Mouse (Mus musculus): Measurements from ENCODE around the gene Gbf1. TPM values are rescaled to one million over a fixed set of nuclear protein-coding genes. Genes with fewer than 3 reads are reported as not detected.
A peak's percentile ranks its signal among the peaks of the same experiment; 100 is the strongest.

Gbf1 gene
- total and polyA plus RNA-seq, 3 experiments = 8.6 to 26.1 (median 18.7) TPM

GRCm38 (mm10) chr19:46315752-46316610 lies 163.7 kb downstream of the Gbf1 start:
- H3K4me2 ChIP-seq (ENCODE audit: insufficient read depth, low read depth, poor library complexity, severe bottlenecking) = no peak overlapping the region

GRCm38 (mm10) chr19:46316846-46317545 lies 164.7 kb downstream of the Gbf1 start:
- Histone ChIP-seq H3K4me3 (replicated peaks in 1 of 3; ENCODE audit: low read depth in 2 of 3, low read length in 2 of 3, poor library complexity in 1 of 3) (no peak overlapping the region), H3K27me3 (replicated peaks) (no peaks in the 10 kb centered on the region), H3K4me2 (ENCODE audit: insufficient read depth, low read depth, poor library complexity, severe bottlenecking) (no peak overlapping the region), H3K9ac (ENCODE audit: insufficient read depth, low read depth) (no peak overlapping the region), H3K4me1 (ENCODE audit: control insufficient read depth in 1 of 2, insufficient read depth in 2 of 2) (peaks cover 3 to 76% of the 10 kb centered on the region in 2 experiments; a peak in 2 of 4 replicates), H3K36me3 (replicated peaks in 1 of 2; ENCODE audit: control insufficient read depth in 1 of 2, insufficient read depth in 1 of 2, low read length in 1 of 2) (peaks cover 25 to 49% of the 10 kb centered on the region in 2 experiments), H3K79me2 (replicated peaks; ENCODE audit: control insufficient read depth, extremely low read depth, insufficient read depth, poor library complexity, severe bottlenecking) (no peaks in the 10 kb centered on the region), H3K27ac (ENCODE audit: insufficient read depth, low read depth) (no peak overlapping the region), H3K9me3 (replicated peaks; ENCODE audit: low read length) (peaks cover 8% of the 10 kb centered on the region)
- no peak for TF ChIP-seq ZC3H11A (IDR thresholded peaks at IDR 0.05; ENCODE audit: low read depth, low read length)
- no peak for TF ChIP-seq MEF2A (IDR thresholded peaks at IDR 0.05; ENCODE audit: borderline replicate concordance, low read depth, low read length)
- dilution Hi-C loops (cut with MboI; ENCODE audit: extremely low pct_ligation_motif_present, extremely low pct_unique_long_range_greater_than_20kb, low sequenced_read_pairs) = no loop called here
- in situ Hi-C loops (cut with MboI; ENCODE audit: low pct_ligation_motif_present, low pct_unique_long_range_greater_than_20kb, low sequenced_read_pairs) = no loop called here
- DNase-seq (ENCODE audit: extremely low read depth) = no peak

More at GRCm38 (mm10) chr19:46315752-46316610, 163.7 kb downstream of the Gbf1 start:
- TF ChIP-seq CHD1 (IDR thresholded peaks at IDR 0.05; ENCODE audit: low read depth, low read length) = no peak
- no peak for TF ChIP-seq ZNF384 (IDR thresholded peaks at IDR 0.05; ENCODE audit: low read depth, low read length)
- TF ChIP-seq ZMIZ1 (IDR thresholded peaks at IDR 0.05; ENCODE audit: low read depth, low read length) = no peak
- TF ChIP-seq POLR2AphosphoS2 (IDR thresholded peaks at IDR 0.05; ENCODE audit: low read depth, low read length) = no peak
- TF ChIP-seq USF1 (IDR thresholded peaks at IDR 0.05; ENCODE audit: low read depth, low read length) = no peak
- TF ChIP-seq CTCF (conservative IDR thresholded peaks at IDR 0.05 in 1 of 2, IDR thresholded peaks at IDR 0.05 in 1 of 2; ENCODE audit: low read depth in 2 of 2, low read length in 2 of 2) = no peak
- TF ChIP-seq EP300 (IDR thresholded peaks at IDR 0.05; ENCODE audit: low read length) = 0 out of 2 replicates have a peak, but pooled peaks have one; percentile 17
- no peak for TF ChIP-seq ELF1 (IDR thresholded peaks at IDR 0.05; ENCODE audit: low read depth, low read length)
- no peak for TF ChIP-seq ZC3H11A (IDR thresholded peaks at IDR 0.05; ENCODE audit: low read depth, low read length)
- TF ChIP-seq ETS1 (conservative IDR thresholded peaks at IDR 0.05; ENCODE audit: low read depth, low read length) = peak; percentile 63
- no peak for TF ChIP-seq RAD21 (IDR thresholded peaks at IDR 0.05; ENCODE audit: low read depth, low read length)
- 0 out of 2 replicates have a peak, but pooled peaks have one; percentile 35 for TF ChIP-seq TCF12 (IDR thresholded peaks at IDR 0.05; ENCODE audit: low read depth, low read length)
- no peak for TF ChIP-seq MAFK (IDR thresholded peaks at IDR 0.05; ENCODE audit: insufficient replicate concordance, low read length)
- TF ChIP-seq PAX5 (IDR thresholded peaks at IDR 0.05; ENCODE audit: low read length) = no peak
- no peak for TF ChIP-seq IRF4 (IDR thresholded peaks at IDR 0.05; ENCODE audit: low read depth, low read length)
- no peak for TF ChIP-seq RCOR1 (conservative IDR thresholded peaks at IDR 0.05; ENCODE audit: low read depth, low read length)
- TF ChIP-seq POLR2A (IDR thresholded peaks at IDR 0.05; ENCODE audit: low read depth, low read length) = no peak
- no peak for TF ChIP-seq ZKSCAN1 (IDR thresholded peaks at IDR 0.05; ENCODE audit: borderline replicate concordance, low read depth, low read length)
- TF ChIP-seq CHD2 (IDR thresholded peaks at IDR 0.05; ENCODE audit: low read length) = no peak
- TF ChIP-seq SMC3 (IDR thresholded peaks at IDR 0.05; ENCODE audit: low read depth, low read length) = no peak
- no peak for TF ChIP-seq USF2 (conservative IDR thresholded peaks at IDR 0.05; ENCODE audit: low read depth, low read length)
- TF ChIP-seq NRF1 (IDR thresholded peaks at IDR 0.05; ENCODE audit: low read depth, low read length) = no peak
- TF ChIP-seq BHLHE40 (IDR thresholded peaks at IDR 0.05; ENCODE audit: low read depth, low read length) = no peak
- no peak for TF ChIP-seq TBP (conservative IDR thresholded peaks at IDR 0.05; ENCODE audit: low read depth, low read length)
- no peak for TF ChIP-seq JUND (conservative IDR thresholded peaks at IDR 0.05; ENCODE audit: low read depth, low read length)
- TF ChIP-seq MYC (IDR thresholded peaks at IDR 0.05; ENCODE audit: low read depth, low read length) = no peak
- TF ChIP-seq GABPA (IDR thresholded peaks at IDR 0.05; ENCODE audit: insufficient replicate concordance, low read depth, low read length) = no peak
- no peak for TF ChIP-seq KAT2A (IDR thresholded peaks at IDR 0.05; ENCODE audit: insufficient replicate concordance, low read length)
- TF ChIP-seq E2F4 (IDR thresholded peaks at IDR 0.05; ENCODE audit: insufficient replicate concordance, low read depth, low read length) = no peak
- no peak for TF ChIP-seq JUN (IDR thresholded peaks at IDR 0.05; ENCODE audit: insufficient read depth, low read depth, low read length)
- no peak for TF ChIP-seq HCFC1 (IDR thresholded peaks at IDR 0.05; ENCODE audit: low read depth, low read length)
- TF ChIP-seq MAZ (IDR thresholded peaks at IDR 0.05; ENCODE audit: low read depth, low read length) = no peak
- peak; percentile 69 for TF ChIP-seq MEF2A (IDR thresholded peaks at IDR 0.05; ENCODE audit: borderline replicate concordance, low read depth, low read length)
- TF ChIP-seq MXI1 (IDR thresholded peaks at IDR 0.05; ENCODE audit: low read depth, low read length) = peak; percentile 38; the same call in 1 of the 2 replicates
- 0 out of 2 replicates have a peak, but pooled peaks have one; percentile 32 for TF ChIP-seq SIN3A (IDR thresholded peaks at IDR 0.05; ENCODE audit: low read length)
- no peak for TF ChIP-seq NELFE (IDR thresholded peaks at IDR 0.05; ENCODE audit: low read depth, low read length)
- no peak for TF ChIP-seq UBTF (IDR thresholded peaks at IDR 0.05; ENCODE audit: low read depth, low read length)
- no peak for TF ChIP-seq MAX (IDR thresholded peaks at IDR 0.05; ENCODE audit: low read length)
- H3K36me3 ChIP-seq (replicated peaks in 1 of 2; ENCODE audit: control insufficient read depth in 1 of 2, insufficient read depth in 1 of 2, low read length in 1 of 2) = peaks cover 35 to 59% of the 10 kb centered on the region in 2 experiments
- H3K4me3 ChIP-seq (replicated peaks in 1 of 3; ENCODE audit: low read depth in 2 of 3, low read length in 2 of 3, poor library complexity in 1 of 3) = no peak overlapping the region
- no peaks in the 10 kb centered on the region for H3K27me3 ChIP-seq (replicated peaks)
- H3K79me2 ChIP-seq (replicated peaks; ENCODE audit: control insufficient read depth, extremely low read depth, insufficient read depth, poor library complexity, severe bottlenecking) = no peaks in the 10 kb centered on the region
- H3K9ac ChIP-seq (ENCODE audit: insufficient read depth, low read depth) = no peak overlapping the region
- no peak overlapping the region for H3K27ac ChIP-seq (ENCODE audit: insufficient read depth, low read depth)
- peaks cover 0 to 66% of the 10 kb centered on the region in 2 experiments; a peak in 2 of 4 replicates for H3K4me1 ChIP-seq (ENCODE audit: control insufficient read depth in 1 of 2, insufficient read depth in 2 of 2)
- in situ Hi-C loops (cut with MboI; ENCODE audit: low pct_ligation_motif_present, low pct_unique_long_range_greater_than_20kb, low sequenced_read_pairs) = no loop called here
- dilution Hi-C loops (cut with MboI; ENCODE audit: extremely low pct_ligation_motif_present, extremely low pct_unique_long_range_greater_than_20kb, low sequenced_read_pairs) = no loop called here
- H3K9me3 ChIP-seq (replicated peaks; ENCODE audit: low read length) = peaks cover 8% of the 10 kb centered on the region
- peak; percentile 61 for DNase-seq (ENCODE audit: extremely low read depth)
